Mouse (Mus musculus): ENCODE results near the gene Naa20. TPM values are rescaled to one million over a fixed set of nuclear protein-coding genes. Genes with fewer than 3 reads are reported as not detected.

Naa20 gene
- polyA plus RNA-seq, 2 experiments, result 29.9 to 70.2 TPM

- H3K36me3 ChIP-seq (replicated peaks; ENCODE audit: control insufficient read depth, insufficient read depth, low read depth), result no peaks in the 10 kb centered on the region
- H3K9ac ChIP-seq (replicated peaks), result no peak overlapping the region
- 66% methylated on average over 11 of the region's 11 CpGs for WGBS (ENCODE audit: insufficient replicate concordance)
- H3K9me3 ChIP-seq (ENCODE audit: control insufficient read depth, low read length), result no peaks in the 10 kb centered on the region
- no peak overlapping the region for H3K4me3 ChIP-seq (ENCODE audit: insufficient read depth in 1 of 2, low read depth in 2 of 2, low read length in 2 of 2)
- no peak overlapping the region for H3K27ac ChIP-seq
- DNase-seq (ENCODE audit: low read depth in 3 of 3, low spot score in 3 of 3) (no peak), ATAC-seq (ENCODE audit: insufficient read depth) (no peak)
- no peak overlapping the region for H3K4me2 ChIP-seq (ENCODE audit: low read depth)
- 0 out of 4 replicates have a peak, but pooled peaks cover 0 to 2% of the 10 kb centered on the region in 2 experiments for H3K4me1 ChIP-seq (replicated peaks; ENCODE audit: control insufficient read depth in 2 of 2, insufficient read depth in 2 of 2, low read length in 1 of 2)
- TF ChIP-seq CTCF (IDR thresholded peaks at IDR 0.05; ENCODE audit: low read depth) (no peak), EP300 (IDR thresholded peaks at IDR 0.05; ENCODE audit: low read depth) (no peak)
- no peaks in the 10 kb centered on the region for H3K27me3 ChIP-seq (ENCODE audit: control insufficient read depth, insufficient read depth, low read length)
These were observed 35.0 kb upstream of the Naa20 start for GRCm38 (mm10) chr2:145866695-145867449.

GRCm38 (mm10) chr2:145871308-145871707 is 30.6 kb upstream of the Naa20 start:
- Histone ChIP-seq H3K27me3 (ENCODE audit: control insufficient read depth, insufficient read depth, low read length) (no peaks in the 10 kb centered on the region), H3K9me3 (ENCODE audit: control insufficient read depth, low read length) (no peaks in the 10 kb centered on the region), H3K9ac (replicated peaks) (no peak overlapping the region), H3K36me3 (replicated peaks; ENCODE audit: control insufficient read depth, insufficient read depth, low read depth) (no peaks in the 10 kb centered on the region), H3K4me3 (ENCODE audit: insufficient read depth in 1 of 2, low read depth in 2 of 2, low read length in 2 of 2) (no peak overlapping the region), H3K4me2 (ENCODE audit: low read depth) (no peak overlapping the region), H3K4me1 (replicated peaks; ENCODE audit: control insufficient read depth in 2 of 2, insufficient read depth in 2 of 2, low read length in 1 of 2) (no peaks in the 10 kb centered on the region), H3K27ac (no peak overlapping the region)
- WGBS (ENCODE audit: insufficient replicate concordance), result 73% methylated on average over 4 of the region's 4 CpGs
- ATAC-seq (ENCODE audit: insufficient read depth), result no peak
- TF ChIP-seq EP300 (IDR thresholded peaks at IDR 0.05; ENCODE audit: low read depth) (no peak), CTCF (IDR thresholded peaks at IDR 0.05; ENCODE audit: low read depth) (no peak)
- no peak for DNase-seq (ENCODE audit: low read depth in 3 of 3, low spot score in 3 of 3)

GRCm38 (mm10) chr2:145872099-145872498 is 29.8 kb upstream of the Naa20 start:
- TF ChIP-seq EP300 (IDR thresholded peaks at IDR 0.05; ENCODE audit: low read depth), result no peak
- H3K4me3 ChIP-seq (ENCODE audit: insufficient read depth in 1 of 2, low read depth in 2 of 2, low read length in 2 of 2), result no peak overlapping the region
- WGBS (ENCODE audit: insufficient replicate concordance), result 57% methylated on average over 1 of the region's 1 CpGs
- no peaks in the 10 kb centered on the region for H3K27me3 ChIP-seq (ENCODE audit: control insufficient read depth, insufficient read depth, low read length)
- no peak for DNase-seq (ENCODE audit: low read depth in 3 of 3, low spot score in 3 of 3)
- no peak overlapping the region for H3K27ac ChIP-seq
- no peaks in the 10 kb centered on the region for H3K4me1 ChIP-seq (replicated peaks; ENCODE audit: control insufficient read depth in 2 of 2, insufficient read depth in 2 of 2, low read length in 1 of 2)
- no peak overlapping the region for H3K4me2 ChIP-seq (ENCODE audit: low read depth)
- ATAC-seq (ENCODE audit: insufficient read depth), result no peak
- H3K9me3 ChIP-seq (ENCODE audit: control insufficient read depth, low read length), result no peaks in the 10 kb centered on the region
- no peaks in the 10 kb centered on the region for H3K36me3 ChIP-seq (replicated peaks; ENCODE audit: control insufficient read depth, insufficient read depth, low read depth)
- H3K9ac ChIP-seq (replicated peaks), result no peak overlapping the region

- ATAC-seq (ENCODE audit: insufficient read depth) (no peak), DNase-seq (ENCODE audit: low read depth in 3 of 3, low spot score in 3 of 3) (no peak)
- Histone ChIP-seq H3K9ac (replicated peaks) (no peak overlapping the region), H3K4me3 (ENCODE audit: insufficient read depth in 1 of 2, low read depth in 2 of 2, low read length in 2 of 2) (no peak overlapping the region), H3K27me3 (ENCODE audit: control insufficient read depth, insufficient read depth, low read length) (no peaks in the 10 kb centered on the region), H3K36me3 (replicated peaks; ENCODE audit: control insufficient read depth, insufficient read depth, low read depth) (no peaks in the 10 kb centered on the region), H3K4me1 (replicated peaks; ENCODE audit: control insufficient read depth in 2 of 2, insufficient read depth in 2 of 2, low read length in 1 of 2) (no peaks in the 10 kb centered on the region), H3K27ac (no peak overlapping the region), H3K9me3 (ENCODE audit: control insufficient read depth, low read length) (no peaks in the 10 kb centered on the region), H3K4me2 (ENCODE audit: low read depth) (no peak overlapping the region)
- 46% methylated on average over 1 of the region's 1 CpGs for WGBS (ENCODE audit: insufficient replicate concordance)
- TF ChIP-seq EP300 (IDR thresholded peaks at IDR 0.05; ENCODE audit: low read depth) (no peak), CTCF (IDR thresholded peaks at IDR 0.05; ENCODE audit: low read depth) (no peak)
These were observed 27.9 kb upstream of the Naa20 start for GRCm38 (mm10) chr2:145873953-145874352.

- H3K9me3 ChIP-seq (ENCODE audit: control insufficient read depth, low read length), result no peaks in the 10 kb centered on the region
- WGBS (ENCODE audit: insufficient replicate concordance), result 42% methylated on average over 3 of the region's 3 CpGs
- no peak overlapping the region for H3K9ac ChIP-seq (replicated peaks)
- H3K4me1 ChIP-seq (replicated peaks; ENCODE audit: control insufficient read depth in 2 of 2, insufficient read depth in 2 of 2, low read length in 1 of 2), result no peaks in the 10 kb centered on the region
- no peak overlapping the region for H3K4me3 ChIP-seq (ENCODE audit: insufficient read depth in 1 of 2, low read depth in 2 of 2, low read length in 2 of 2)
- H3K4me2 ChIP-seq (ENCODE audit: low read depth), result no peak overlapping the region
- ATAC-seq (ENCODE audit: insufficient read depth) (no peak), DNase-seq (ENCODE audit: low read depth in 3 of 3, low spot score in 3 of 3) (no peak)
- H3K27ac ChIP-seq, result no peak overlapping the region
- H3K36me3 ChIP-seq (replicated peaks; ENCODE audit: control insufficient read depth, insufficient read depth, low read depth), result no peaks in the 10 kb centered on the region
- TF ChIP-seq EP300 (IDR thresholded peaks at IDR 0.05; ENCODE audit: low read depth) (no peak), CTCF (IDR thresholded peaks at IDR 0.05; ENCODE audit: low read depth) (no peak)
- no peaks in the 10 kb centered on the region for H3K27me3 ChIP-seq (ENCODE audit: control insufficient read depth, insufficient read depth, low read length)
These were observed 26.9 kb upstream of the Naa20 start for GRCm38 (mm10) chr2:145874879-145875482.
